Mouse (Mus musculus): ENCODE results near the gene Eloa.

- TF ChIP-seq GATA1 (IDR thresholded peaks at IDR 0.05; ENCODE audit: low read length) (no peak), TAL1 (IDR thresholded peaks at IDR 0.05; ENCODE audit: low read length) (no peak)
These were observed 9.7 kb upstream of the Eloa start for GRCm38 (mm10) chr4:136030968-136031909.

Measured in erythroblast, embryonic 14.5 days (primary cell).